Comparison of ENCODE assay signal across 22 mouse cellular contexts in genomic region chr14:21348611-21349260, GRCm38 (mm10).
DNase-seq lines count a peak whose midpoint lies in the region; ATAC-seq and TF ChIP-seq lines count a peak whose summit lies in the region.
"Had no signal": no experiment of that assay in that cellular context is flagged by ENCODE, and none has a peak within 500 bp of the region (broad histone marks: within the 10 kb centered on the region; RNA-seq: fewer than 3 reads in every experiment).

No protein-coding gene starts in this region.

- TF ChIP-seq CTCF in heart, adult 2 months (IDR thresholded peaks at IDR 0.05) = no peak
- TF ChIP-seq CTCF in lung, postnatal 0 days (IDR thresholded peaks at IDR 0.05) = no peak

- no peaks in the 10 kb centered on the region for H3K79me2 ChIP-seq in heart, adult 2 months (replicated peaks; ENCODE audit: control insufficient read depth, insufficient read depth, low read length)

- peaks cover 16% of the 10 kb centered on the region for H3K4me1 ChIP-seq in heart, embryonic 15.5 days (replicated peaks)
- no peaks in the 10 kb centered on the region; the same call in 1 of the 2 replicates for H3K4me1 ChIP-seq in heart, adult 2 months (ENCODE audit: control insufficient read depth, insufficient read depth, low read length)
- no peaks in the 10 kb centered on the region; the same call in 1 of the 2 replicates for H3K4me1 ChIP-seq in lung, postnatal 0 days (ENCODE audit: insufficient read depth, low read depth, low read length)
- peaks cover 27% of the 10 kb centered on the region for H3K4me1 ChIP-seq in limb, embryonic 13.5 days
- H3K4me1 ChIP-seq: forebrain, embryonic 13.5 days; hindbrain, embryonic 15.5 days had no signal

- peak overlapping the region; percentile 9; the same call in 1 of the 2 replicates for H3K27ac ChIP-seq in heart, embryonic 15.5 days
- no peak overlapping the region for H3K27ac ChIP-seq in heart, adult 2 months
- H3K27ac ChIP-seq in lung, postnatal 0 days (ENCODE audit: low read length) = no peak overlapping the region
- 0 out of 2 replicates have a peak overlapping the region, but pooled peaks have one; percentile 3 for H3K27ac ChIP-seq in limb, embryonic 13.5 days
- H3K27ac ChIP-seq: embryonic facial prominence, embryonic 13.5 days; forebrain, embryonic 13.5 days; hindbrain, embryonic 10.5 days; hindbrain, embryonic 15.5 days had no signal

- DNase-seq in heart, adult 2 months = no peak
- peak; percentile 54 for DNase-seq in lung, postnatal 0 days (ENCODE audit: low spot score)
- no peak for DNase-seq in lung, adult 18-20 months
- peak; percentile 45 for DNase-seq in ZHBTc4 (ENCODE audit: low read depth, low spot score)
- DNase-seq in T-cell, adult 2 months (ENCODE audit: low spot score) = no peak
- DNase-seq in thymus, postnatal 0 days (ENCODE audit: low spot score) = no peak
- DNase-seq: adrenal gland, adult 8-10 months; adrenal gland, postnatal 36 days; cerebellum, adult 2 months; cerebellum, postnatal 10 days; gastrocnemius, postnatal 10 days; heart, adult 18-20 months; kidney, adult 2 months had no signal

- H3K9ac ChIP-seq in heart, embryonic 15.5 days = no peak overlapping the region
- no peak overlapping the region for H3K9ac ChIP-seq in heart, adult 2 months (ENCODE audit: low read depth, low read length)
- H3K9ac ChIP-seq in lung, postnatal 0 days (replicated peaks; ENCODE audit: low read depth) = no peak overlapping the region
- H3K9ac ChIP-seq in limb, embryonic 13.5 days = no peak overlapping the region
- H3K9ac ChIP-seq: embryonic facial prominence, embryonic 13.5 days; forebrain, embryonic 13.5 days; hindbrain, embryonic 15.5 days had no signal

- ATAC-seq in heart, embryonic 15.5 days (replicated peaks; ENCODE audit: insufficient number of reproducible peaks, insufficient read depth, low FRiP score, low read depth) = no peak
- ATAC-seq in lung, postnatal 0 days = peak; percentile 54
- no peak for ATAC-seq in limb, embryonic 13.5 days (ENCODE audit: low FRiP score, low read depth)
- ATAC-seq: forebrain, embryonic 13.5 days; intestine, embryonic 16.5 days had no signal

- intact Hi-C loops in heart, adult 2 months (cut with DNase I) = no loop called here

- 50% methylated on average over 6 of the region's 6 CpGs for WGBS in heart, embryonic 15.5 days
- 53% methylated on average over 6 of the region's 6 CpGs for WGBS in heart, adult 2 months
- 30% methylated on average over 6 of the region's 6 CpGs for WGBS in lung, postnatal 0 days
- 34% methylated on average over 6 of the region's 6 CpGs for WGBS in limb, embryonic 13.5 days

- H3K4me3 ChIP-seq in heart, embryonic 15.5 days = no peak overlapping the region
- H3K4me3 ChIP-seq in heart, adult 2 months = no peak overlapping the region
- H3K4me3 ChIP-seq in lung, postnatal 0 days (ENCODE audit: low read depth, low read length) = no peak overlapping the region
- no peak overlapping the region for H3K4me3 ChIP-seq in limb, embryonic 13.5 days
- H3K4me3 ChIP-seq: embryonic facial prominence, embryonic 13.5 days; forebrain, embryonic 13.5 days; hindbrain, embryonic 10.5 days; hindbrain, embryonic 15.5 days had no signal

- no peaks in the 10 kb centered on the region for H3K9me3 ChIP-seq in heart, embryonic 15.5 days (replicated peaks)
- H3K9me3 ChIP-seq in lung, postnatal 0 days (ENCODE audit: low read length) = no peaks in the 10 kb centered on the region
- no peaks in the 10 kb centered on the region for H3K9me3 ChIP-seq in limb, embryonic 13.5 days
- H3K9me3 ChIP-seq: embryonic facial prominence, embryonic 13.5 days; G1E; hindbrain, embryonic 10.5 days; hindbrain, embryonic 15.5 days had no signal

- no peaks in the 10 kb centered on the region for H3K27me3 ChIP-seq in heart, embryonic 15.5 days
- no peaks in the 10 kb centered on the region for H3K27me3 ChIP-seq in heart, adult 2 months (ENCODE audit: control insufficient read depth, insufficient read depth, low read length)
- no peaks in the 10 kb centered on the region for H3K27me3 ChIP-seq in lung, postnatal 0 days (replicated peaks; ENCODE audit: insufficient read depth, low read length)
- H3K27me3 ChIP-seq in limb, embryonic 13.5 days = no peaks in the 10 kb centered on the region
- H3K27me3 ChIP-seq: embryonic facial prominence, embryonic 13.5 days; forebrain, embryonic 13.5 days; hindbrain, embryonic 15.5 days had no signal

- TF ChIP-seq EP300 in heart, adult 2 months (IDR thresholded peaks at IDR 0.05; ENCODE audit: insufficient read depth, low read depth, low read length) = no peak
- peak; percentile 30; the same call in 1 of the 2 replicates for TF ChIP-seq EP300 in lung, postnatal 0 days (IDR thresholded peaks at IDR 0.05)

- TF ChIP-seq POLR2A in heart, adult 2 months (IDR thresholded peaks at IDR 0.05; ENCODE audit: insufficient read depth, low read depth, low read length) = no peak

- H3K4me2 ChIP-seq in heart, embryonic 15.5 days = no peak overlapping the region
- H3K4me2 ChIP-seq in lung, postnatal 0 days (replicated peaks; ENCODE audit: low read depth, low read length) = no peak overlapping the region
- H3K4me2 ChIP-seq in limb, embryonic 13.5 days (replicated peaks) = no peak overlapping the region
- H3K4me2 ChIP-seq: embryonic facial prominence, embryonic 13.5 days; forebrain, embryonic 13.5 days; heart, embryonic 11.5 days; hindbrain, embryonic 15.5 days had no signal

- H3K36me3 ChIP-seq in heart, embryonic 15.5 days = no peaks in the 10 kb centered on the region
- no peaks in the 10 kb centered on the region for H3K36me3 ChIP-seq in heart, adult 2 months (ENCODE audit: control insufficient read depth, insufficient read depth, low read length)
- no peaks in the 10 kb centered on the region for H3K36me3 ChIP-seq in lung, postnatal 0 days (ENCODE audit: insufficient read depth, low read length)
- H3K36me3 ChIP-seq in limb, embryonic 13.5 days = no peaks in the 10 kb centered on the region
- H3K36me3 ChIP-seq: embryonic facial prominence, embryonic 13.5 days; hindbrain, embryonic 10.5 days; hindbrain, embryonic 15.5 days had no signal

Comparison
In these comparisons a context has a peak if more than half of its experiments do, and no peak if none do; other contexts are left out.
1. H3K27ac ChIP-seq: peak in heart, embryonic 15.5 days (single experiment) and limb, embryonic 13.5 days (single experiment); none in heart, adult 2 months (single experiment) and lung, postnatal 0 days (single experiment).
2. DNase-seq: peak in lung, postnatal 0 days (single experiment) and ZHBTc4 (single experiment); none in heart, adult 2 months (0 of 2), lung, adult 18-20 months (0 of 2), T-cell, adult 2 months (single experiment) and thymus, postnatal 0 days (single experiment).